Mouse (Mus musculus): ENCODE results near the gene Dcun1d4. TPM values are rescaled to one million over a fixed set of nuclear protein-coding genes. Genes with fewer than 3 reads are reported as not detected.

Gene Dcun1d4
- polyA plus RNA-seq, 1 experiment from 2014 or later: 43.8 TPM

DNA sequence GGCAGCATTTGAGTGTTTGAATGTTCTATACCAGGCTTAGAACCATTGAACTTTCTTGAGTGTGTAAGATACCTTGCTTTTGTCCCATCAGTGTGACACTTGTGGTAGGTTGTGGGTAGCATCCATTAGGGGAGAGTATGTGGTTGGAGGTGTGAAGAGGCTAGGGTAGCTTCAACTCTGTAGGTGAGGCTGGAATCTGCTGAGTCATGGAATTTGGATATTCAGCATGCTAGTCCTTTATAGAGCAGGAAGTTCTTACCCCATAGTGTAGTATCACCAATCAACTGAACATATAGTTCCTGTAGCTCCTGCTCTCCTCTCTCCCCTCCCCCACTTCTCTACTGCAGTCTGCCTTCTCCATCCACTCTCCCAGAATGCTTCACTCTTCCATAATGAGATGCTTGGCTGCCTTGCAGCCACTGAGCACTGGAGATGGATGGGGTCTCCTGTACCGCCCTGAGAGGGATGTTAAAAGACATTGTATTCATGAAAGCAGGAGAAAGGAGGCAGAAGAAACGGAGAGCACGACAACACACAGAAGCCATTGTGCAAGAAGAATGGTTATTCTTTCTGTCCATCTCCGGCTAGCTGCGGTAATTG lies 3.3 kb downstream of the Dcun1d4 start:
- Histone ChIP-seq H3K4me1 (0 out of 2 replicates have a peak, but pooled peaks cover 3% of the 10 kb centered on the region), H3K27me3 (ENCODE audit: low read depth, poor library complexity, severe bottlenecking) (no peaks in the 10 kb centered on the region), H3K9me3 (replicated peaks) (no peaks in the 10 kb centered on the region), H3K4me3 (no peak overlapping the region), H3K36me3 (no peaks in the 10 kb centered on the region), H3K27ac (no peak overlapping the region)
- no peak for DNase-seq (ENCODE audit: low spot score)
- WGBS: 79% methylated on average over 5 of the region's 5 CpGs

- Histone ChIP-seq H3K9me3 (replicated peaks) (no peaks in the 10 kb centered on the region), H3K4me3 (no peak overlapping the region), H3K27ac (no peak overlapping the region), H3K4me1 (peaks cover 13% of the 10 kb centered on the region), H3K36me3 (no peaks in the 10 kb centered on the region), H3K27me3 (ENCODE audit: low read depth, poor library complexity, severe bottlenecking) (no peaks in the 10 kb centered on the region)
- WGBS: 67% methylated on average over 4 of the region's 4 CpGs
- DNase-seq (ENCODE audit: low spot score): no peak
Observed at GRCm38 (mm10) chr5:73486451-73486850, 5.7 kb downstream of the Dcun1d4 start.

GRCm38 (mm10) chr5:73489915-73490314 lies 9.1 kb downstream of the Dcun1d4 start:
- Histone ChIP-seq H3K27ac (peak overlapping the region; percentile 93), H3K9me3 (replicated peaks) (no peaks in the 10 kb centered on the region), H3K36me3 (no peaks in the 10 kb centered on the region), H3K4me1 (peaks cover 16% of the 10 kb centered on the region), H3K4me3 (peak overlapping the region; percentile 96), H3K27me3 (ENCODE audit: low read depth, poor library complexity, severe bottlenecking) (no peaks in the 10 kb centered on the region)
- peak; percentile 66 for DNase-seq (ENCODE audit: low spot score)
- 6% methylated on average over 14 of the region's 14 CpGs for WGBS

DNA sequence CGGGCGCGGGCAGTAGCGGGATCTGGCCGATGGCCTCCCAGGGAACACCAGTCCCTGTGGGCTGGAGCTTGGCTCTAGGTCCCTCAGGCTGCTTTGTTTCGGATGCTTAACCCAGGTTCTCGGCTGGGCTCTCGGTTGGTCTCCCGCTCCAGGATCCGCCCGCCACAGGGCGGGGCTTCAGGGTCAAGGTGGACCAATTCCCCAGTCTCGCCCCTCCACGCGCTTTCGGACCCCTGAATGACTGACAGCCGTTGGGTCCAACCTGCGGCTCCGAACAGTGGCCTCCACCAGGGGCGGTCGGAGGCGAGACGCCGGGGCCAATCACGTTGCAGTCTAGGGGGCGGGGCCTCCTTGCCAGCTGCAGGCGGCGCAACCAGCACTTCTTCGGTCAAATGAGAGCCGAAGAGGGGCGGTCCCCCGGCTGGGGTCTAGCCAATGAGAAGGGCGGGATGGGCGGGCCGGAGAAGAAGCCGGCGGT lies 9.8 kb downstream of the Dcun1d4 start:
- H3K27me3 ChIP-seq (ENCODE audit: low read depth, poor library complexity, severe bottlenecking): no peaks in the 10 kb centered on the region
- peaks cover 16% of the 10 kb centered on the region for H3K4me1 ChIP-seq
- no peaks in the 10 kb centered on the region for H3K9me3 ChIP-seq (replicated peaks)
- peak; percentile 98 for DNase-seq (ENCODE audit: low spot score)
- H3K36me3 ChIP-seq: no peaks in the 10 kb centered on the region
- H3K4me3 ChIP-seq: peak overlapping the region; percentile 96
- H3K27ac ChIP-seq: peak overlapping the region; percentile 93
- WGBS: under 1% methylated on average over 37 of the region's 37 CpGs

GRCm38 (mm10) chr5:73491074-73491836 lies 10.5 kb downstream of the Dcun1d4 start:
- Histone ChIP-seq H3K4me3 (peak overlapping the region; percentile 96), H3K27ac (peak overlapping the region; percentile 93), H3K36me3 (no peaks in the 10 kb centered on the region), H3K27me3 (ENCODE audit: low read depth, poor library complexity, severe bottlenecking) (no peaks in the 10 kb centered on the region), H3K4me1 (peaks cover 16% of the 10 kb centered on the region), H3K9me3 (replicated peaks) (no peaks in the 10 kb centered on the region)
- under 1% methylated on average over 64 of the region's 70 CpGs for WGBS
- DNase-seq (ENCODE audit: low spot score): peak; percentile 81

DNA sequence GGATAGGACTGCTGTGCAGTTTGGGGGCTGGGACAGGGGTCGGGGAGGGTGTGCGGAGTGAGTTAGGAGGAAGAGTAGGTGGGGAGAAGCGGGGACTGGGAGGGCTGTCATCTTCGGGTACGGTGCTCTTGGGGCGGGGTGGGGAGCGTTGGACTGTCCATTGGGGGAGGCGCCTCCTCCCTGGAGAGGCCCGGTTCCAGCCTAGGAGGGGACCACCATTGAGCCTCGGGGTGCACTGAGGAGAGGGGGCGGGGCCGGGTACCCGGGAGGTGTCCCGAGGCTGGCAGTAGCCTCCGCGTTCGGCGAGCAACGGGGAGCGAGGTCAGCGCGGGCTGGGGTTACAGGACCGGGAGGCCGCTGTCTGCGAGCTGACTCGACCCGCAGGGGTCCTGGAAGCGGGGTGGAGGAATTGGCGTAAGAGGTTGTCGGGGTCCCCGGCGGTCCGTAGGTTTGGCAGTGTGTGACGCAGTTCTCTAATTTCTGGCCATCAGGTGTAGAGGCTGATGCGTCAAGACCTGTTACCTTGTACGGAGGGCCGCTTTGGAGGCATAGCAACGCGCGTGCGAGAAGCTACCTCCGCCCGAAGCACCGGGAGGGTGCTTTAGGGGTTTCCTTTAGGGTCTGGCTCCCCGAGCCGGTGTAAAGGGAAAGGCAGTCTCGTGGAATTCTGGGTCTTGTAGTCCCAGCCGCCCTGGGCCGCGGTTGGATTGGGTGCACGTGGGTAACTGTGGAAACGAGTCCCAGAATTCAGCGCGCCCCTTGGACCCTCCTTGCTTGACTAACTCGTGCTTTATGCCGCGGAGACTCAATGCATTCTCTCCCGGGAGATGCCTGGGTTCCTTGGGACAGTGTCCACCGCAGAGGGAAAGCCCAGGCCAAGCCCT lies 11.3 kb downstream of the Dcun1d4 start:
- H3K36me3 ChIP-seq: no peaks in the 10 kb centered on the region
- peaks cover 16% of the 10 kb centered on the region for H3K4me1 ChIP-seq
- peak; percentile 89 for DNase-seq (ENCODE audit: low spot score)
- no peaks in the 10 kb centered on the region for H3K27me3 ChIP-seq (ENCODE audit: low read depth, poor library complexity, severe bottlenecking)
- H3K9me3 ChIP-seq (replicated peaks): no peaks in the 10 kb centered on the region
- peak overlapping the region; percentile 93 for H3K27ac ChIP-seq
- WGBS: under 1% methylated on average over 56 of the region's 59 CpGs
- peak overlapping the region; percentile 96 for H3K4me3 ChIP-seq

DNA sequence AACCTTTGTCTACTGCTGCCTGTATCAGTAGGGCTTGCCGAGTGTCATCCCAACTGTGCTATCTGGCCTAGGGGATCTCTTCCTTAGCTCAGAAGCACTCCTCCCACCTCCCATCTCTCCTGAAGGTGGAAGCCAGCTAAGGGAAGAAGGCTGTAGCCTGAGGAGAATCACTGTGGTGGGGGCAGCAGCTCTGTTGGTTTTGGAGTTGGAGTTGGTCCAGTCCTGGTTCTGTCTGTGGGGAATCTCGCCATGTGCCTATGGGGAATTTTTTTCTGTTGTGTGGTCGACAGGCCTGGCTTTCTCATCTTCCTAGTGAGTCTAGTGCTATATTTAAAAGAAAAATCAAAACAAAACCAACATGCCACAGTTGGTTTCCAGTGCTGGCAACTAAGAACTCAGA lies 16.6 kb downstream of the Dcun1d4 start:
- DNase-seq (ENCODE audit: low spot score): no peak
- H3K36me3 ChIP-seq: peaks cover 3% of the 10 kb centered on the region
- H3K4me3 ChIP-seq: no peak overlapping the region
- peaks cover 21% of the 10 kb centered on the region for H3K4me1 ChIP-seq
- 88% methylated on average over 3 of the region's 3 CpGs for WGBS
- no peak overlapping the region for H3K27ac ChIP-seq
- H3K27me3 ChIP-seq (ENCODE audit: low read depth, poor library complexity, severe bottlenecking): no peaks in the 10 kb centered on the region
- no peaks in the 10 kb centered on the region for H3K9me3 ChIP-seq (replicated peaks)

DNA sequence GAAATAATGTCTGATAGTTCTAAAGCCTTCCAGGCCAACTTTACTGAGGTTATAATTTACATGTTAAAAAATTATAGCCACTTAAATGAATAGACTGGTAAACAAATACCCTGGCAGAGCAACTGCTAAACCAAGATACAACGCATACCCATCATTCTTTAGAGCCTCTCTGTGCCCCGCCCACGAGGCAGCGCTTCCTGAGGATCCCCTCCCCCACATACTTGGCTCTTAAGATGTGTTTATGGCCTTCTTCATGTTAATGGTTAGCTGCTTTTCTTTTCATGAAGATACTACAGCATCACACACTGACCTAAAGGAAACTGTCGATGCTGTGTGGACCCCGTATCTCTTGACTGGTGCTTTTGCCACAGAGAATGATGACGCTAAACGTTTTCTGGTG lies 17.8 kb downstream of the Dcun1d4 start:
- no peaks in the 10 kb centered on the region for H3K9me3 ChIP-seq (replicated peaks)
- H3K36me3 ChIP-seq: peaks cover 11% of the 10 kb centered on the region
- peaks cover 15% of the 10 kb centered on the region; the same call in 1 of the 2 replicates for H3K4me1 ChIP-seq
- 88% methylated on average over 8 of the region's 8 CpGs for WGBS
- no peak for DNase-seq (ENCODE audit: low spot score)
- no peak overlapping the region for H3K27ac ChIP-seq
- H3K4me3 ChIP-seq: no peak overlapping the region
- no peaks in the 10 kb centered on the region for H3K27me3 ChIP-seq (ENCODE audit: low read depth, poor library complexity, severe bottlenecking)

DNA sequence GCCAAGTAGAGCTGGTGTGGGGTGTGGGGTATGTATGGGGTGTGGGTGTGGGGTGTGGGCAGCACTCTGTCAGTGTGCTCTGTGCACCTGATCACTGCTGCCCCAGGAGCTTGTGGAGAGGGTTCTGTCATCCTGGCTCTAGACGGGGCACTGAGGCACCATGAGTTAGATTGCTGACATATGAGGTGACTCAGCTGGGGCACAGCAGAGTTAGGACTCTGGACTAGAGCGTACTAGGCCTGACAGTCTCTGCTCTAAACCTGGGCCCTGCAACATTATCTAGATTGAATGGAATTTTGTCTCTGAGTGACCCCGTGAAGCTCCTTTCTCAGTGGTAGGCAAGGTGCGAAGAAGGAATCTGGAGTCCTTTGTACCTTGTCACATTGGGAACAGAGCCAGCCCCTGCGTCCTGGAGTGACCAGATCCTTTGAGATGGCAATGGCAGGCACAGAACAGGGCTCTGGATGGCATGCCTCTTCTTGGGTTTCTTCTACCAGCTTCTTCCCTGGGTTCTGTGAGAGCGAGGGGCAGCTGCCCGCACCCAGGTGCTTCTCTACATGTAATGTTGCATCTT lies 20.2 kb downstream of the Dcun1d4 start:
- no peak for DNase-seq (ENCODE audit: low spot score)
- no peaks in the 10 kb centered on the region for H3K27me3 ChIP-seq (ENCODE audit: low read depth, poor library complexity, severe bottlenecking)
- H3K27ac ChIP-seq: no peak overlapping the region
- peaks cover 15% of the 10 kb centered on the region; the same call in 1 of the 2 replicates for H3K4me1 ChIP-seq
- no peak overlapping the region for H3K4me3 ChIP-seq
- H3K36me3 ChIP-seq: peaks cover 13% of the 10 kb centered on the region
- no peaks in the 10 kb centered on the region for H3K9me3 ChIP-seq (replicated peaks)
- 89% methylated on average over 7 of the region's 7 CpGs for WGBS

DNA sequence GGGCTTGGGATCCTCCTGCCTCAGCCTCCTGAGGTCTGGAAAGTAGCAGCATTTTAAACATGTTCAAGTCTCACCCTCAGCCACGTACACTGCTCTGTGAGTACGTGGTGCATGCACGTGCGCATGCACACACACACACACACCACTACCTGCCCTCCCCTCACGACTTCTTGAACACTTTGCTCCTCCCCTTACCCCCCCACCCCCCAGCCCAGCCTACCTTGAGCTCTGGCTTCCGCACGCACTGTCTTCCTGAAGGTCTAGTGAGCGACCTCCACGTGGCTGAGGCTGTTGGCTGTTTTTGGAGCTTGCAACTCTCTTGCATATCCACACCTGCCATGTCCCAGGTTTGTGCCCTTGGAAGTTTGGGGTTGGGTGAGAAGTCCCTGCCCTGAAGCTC lies 21.6 kb downstream of the Dcun1d4 start:
- Histone ChIP-seq H3K4me3 (no peak overlapping the region), H3K9me3 (replicated peaks) (no peaks in the 10 kb centered on the region), H3K4me1 (peaks cover 15% of the 10 kb centered on the region; the same call in 1 of the 2 replicates), H3K36me3 (peaks cover 13% of the 10 kb centered on the region), H3K27me3 (ENCODE audit: low read depth, poor library complexity, severe bottlenecking) (no peaks in the 10 kb centered on the region), H3K27ac (no peak overlapping the region)
- DNase-seq (ENCODE audit: low spot score): no peak
- WGBS: 89% methylated on average over 9 of the region's 9 CpGs

- Histone ChIP-seq H3K4me1 (peaks cover 11% of the 10 kb centered on the region; the same call in 1 of the 2 replicates), H3K9me3 (replicated peaks) (no peaks in the 10 kb centered on the region), H3K27ac (no peak overlapping the region), H3K4me3 (no peak overlapping the region), H3K27me3 (ENCODE audit: low read depth, poor library complexity, severe bottlenecking) (no peaks in the 10 kb centered on the region), H3K36me3 (peaks cover 13% of the 10 kb centered on the region)
- WGBS: 78% methylated on average over 12 of the region's 12 CpGs
- DNase-seq (ENCODE audit: low spot score): no peak
Observed at GRCm38 (mm10) chr5:73503015-73503757, 22.4 kb downstream of the Dcun1d4 start.

DNA sequence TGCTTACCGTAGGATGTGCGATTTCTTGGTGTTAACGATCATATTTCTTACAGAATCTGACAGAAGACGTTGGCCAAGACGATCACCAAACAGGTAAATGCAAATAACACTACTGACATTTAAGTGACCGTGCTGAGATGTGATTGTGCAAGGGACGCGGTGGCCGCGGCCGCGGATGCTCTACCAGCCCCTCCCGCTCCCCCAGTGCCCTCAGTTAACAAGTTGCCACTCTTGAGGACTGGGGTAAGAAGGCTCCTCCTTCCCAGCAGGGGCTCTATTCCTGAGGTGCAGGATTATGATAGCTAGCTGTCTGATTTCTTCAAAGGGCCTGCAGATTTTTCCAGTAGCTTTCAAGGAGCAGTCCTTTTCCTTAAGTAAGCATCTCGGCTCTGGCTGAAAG lies 30.3 kb downstream of the Dcun1d4 start:
- no peaks in the 10 kb centered on the region for H3K4me1 ChIP-seq
- no peak overlapping the region for H3K4me3 ChIP-seq
- H3K27ac ChIP-seq: no peak overlapping the region
- no peak for DNase-seq (ENCODE audit: low spot score)
- no peaks in the 10 kb centered on the region for H3K27me3 ChIP-seq (ENCODE audit: low read depth, poor library complexity, severe bottlenecking)
- peaks cover 46% of the 10 kb centered on the region for H3K36me3 ChIP-seq
- 93% methylated on average over 14 of the region's 14 CpGs for WGBS
- H3K9me3 ChIP-seq (replicated peaks): no peaks in the 10 kb centered on the region

All from limb, embryonic 10.5 days (tissue).